Mouse (Mus musculus): Measurements from ENCODE around the gene Grik3. TPM values are rescaled to one million over a fixed set of nuclear protein-coding genes. Genes with fewer than 3 reads are reported as not detected.
A peak's percentile ranks its signal among the peaks of the same experiment; 100 is the strongest.

Grik3 gene
- total RNA-seq, 1 experiment = 9.8 TPM

GRCm38 (mm10) chr4:125717881-125718280, 227.4 kb downstream of the Grik3 start:
- H3K9me3 ChIP-seq (ENCODE audit: control insufficient read depth, insufficient read depth, low read depth, low read length) = no peaks in the 10 kb centered on the region
- no peaks in the 10 kb centered on the region for H3K36me3 ChIP-seq (ENCODE audit: control insufficient read depth, insufficient read depth, low read length, poor library complexity, severe bottlenecking)
- no peak overlapping the region for H3K9ac ChIP-seq (ENCODE audit: insufficient read depth, low read depth, low read length, poor library complexity, severe bottlenecking)
- TF ChIP-seq MAFK (IDR thresholded peaks at IDR 0.05; ENCODE audit: insufficient read depth, low read depth, low read length) = no peak
- TF ChIP-seq CHD2 (IDR thresholded peaks at IDR 0.05; ENCODE audit: low read depth, low read length) = no peak
- no peak for TF ChIP-seq ZNF384 (IDR thresholded peaks at IDR 0.05; ENCODE audit: low read depth, low read length)
- no peak for TF ChIP-seq ZC3H11A (IDR thresholded peaks at IDR 0.05; ENCODE audit: borderline replicate concordance, low read depth, low read length)
- no peak for TF ChIP-seq HCFC1 (IDR thresholded peaks at IDR 0.05; ENCODE audit: borderline replicate concordance, insufficient read depth, low read length)
- no peak overlapping the region for H3K4me3 ChIP-seq (ENCODE audit: insufficient read depth in 1 of 2, low read depth in 1 of 2, low read length in 2 of 2, poor library complexity in 1 of 2, severe bottlenecking in 1 of 2)
- in situ Hi-C loops (cut with MboI; ENCODE audit: low sequenced_read_pairs in 2 of 2, unreplicated experiment in 2 of 2) = no loop called here
- H3K27ac ChIP-seq (ENCODE audit: insufficient read depth, low read depth, low read length, poor library complexity, severe bottlenecking) = no peak overlapping the region
- H3K4me1 ChIP-seq (ENCODE audit: control insufficient read depth in 2 of 2, insufficient read depth in 2 of 2, low read length in 2 of 2, poor library complexity in 1 of 2) = peaks cover 3 to 26% of the 10 kb centered on the region in 2 experiments; a peak in 2 of 4 replicates
- DNase-seq (ENCODE audit: low read depth, low spot score) = no peak

- DNase-seq (ENCODE audit: low read depth, low spot score) = no peak
- Histone ChIP-seq H3K27ac (ENCODE audit: insufficient read depth, low read depth, low read length, poor library complexity, severe bottlenecking) (no peak overlapping the region), H3K9ac (ENCODE audit: insufficient read depth, low read depth, low read length, poor library complexity, severe bottlenecking) (no peak overlapping the region), H3K9me3 (ENCODE audit: control insufficient read depth, insufficient read depth, low read depth, low read length) (no peaks in the 10 kb centered on the region), H3K4me1 (ENCODE audit: control insufficient read depth in 2 of 2, insufficient read depth in 2 of 2, low read length in 2 of 2, poor library complexity in 1 of 2) (peaks cover 3 to 26% of the 10 kb centered on the region in 2 experiments; a peak in 2 of 4 replicates), H3K36me3 (ENCODE audit: control insufficient read depth, insufficient read depth, low read length, poor library complexity, severe bottlenecking) (no peaks in the 10 kb centered on the region), H3K4me3 (ENCODE audit: insufficient read depth in 1 of 2, low read depth in 1 of 2, low read length in 2 of 2, poor library complexity in 1 of 2, severe bottlenecking in 1 of 2) (no peak overlapping the region)
- in situ Hi-C loops (cut with MboI; ENCODE audit: low sequenced_read_pairs in 2 of 2, unreplicated experiment in 2 of 2) = no loop called here
- no peak for TF ChIP-seq MAFK (IDR thresholded peaks at IDR 0.05; ENCODE audit: insufficient read depth, low read depth, low read length)
- no peak for TF ChIP-seq ZNF384 (IDR thresholded peaks at IDR 0.05; ENCODE audit: low read depth, low read length)
- TF ChIP-seq ZC3H11A (IDR thresholded peaks at IDR 0.05; ENCODE audit: borderline replicate concordance, low read depth, low read length) = no peak
- no peak for TF ChIP-seq HCFC1 (IDR thresholded peaks at IDR 0.05; ENCODE audit: borderline replicate concordance, insufficient read depth, low read length)
- TF ChIP-seq CHD2 (IDR thresholded peaks at IDR 0.05; ENCODE audit: low read depth, low read length) = no peak
Observed at GRCm38 (mm10) chr4:125718429-125719140, 228.1 kb downstream of the Grik3 start.

- no peak overlapping the region for H3K9ac ChIP-seq (ENCODE audit: insufficient read depth, low read depth, low read length, poor library complexity, severe bottlenecking)
- no peaks in the 10 kb centered on the region for H3K36me3 ChIP-seq (ENCODE audit: control insufficient read depth, insufficient read depth, low read length, poor library complexity, severe bottlenecking)
- no peak for TF ChIP-seq ZNF384 (IDR thresholded peaks at IDR 0.05; ENCODE audit: low read depth, low read length)
- no peak for TF ChIP-seq HCFC1 (IDR thresholded peaks at IDR 0.05; ENCODE audit: borderline replicate concordance, insufficient read depth, low read length)
- TF ChIP-seq ZC3H11A (IDR thresholded peaks at IDR 0.05; ENCODE audit: borderline replicate concordance, low read depth, low read length) = no peak
- TF ChIP-seq MAFK (IDR thresholded peaks at IDR 0.05; ENCODE audit: insufficient read depth, low read depth, low read length) = no peak
- no peak for TF ChIP-seq CHD2 (IDR thresholded peaks at IDR 0.05; ENCODE audit: low read depth, low read length)
- peaks cover 3 to 42% of the 10 kb centered on the region in 2 experiments for H3K4me1 ChIP-seq (ENCODE audit: control insufficient read depth in 2 of 2, insufficient read depth in 2 of 2, low read length in 2 of 2, poor library complexity in 1 of 2)
- H3K27ac ChIP-seq (ENCODE audit: insufficient read depth, low read depth, low read length, poor library complexity, severe bottlenecking) = no peak overlapping the region
- in situ Hi-C loops (cut with MboI; ENCODE audit: low sequenced_read_pairs in 2 of 2, unreplicated experiment in 2 of 2) = no loop called here
- H3K9me3 ChIP-seq (ENCODE audit: control insufficient read depth, insufficient read depth, low read depth, low read length) = no peaks in the 10 kb centered on the region
- no peak overlapping the region for H3K4me3 ChIP-seq (ENCODE audit: insufficient read depth in 1 of 2, low read depth in 1 of 2, low read length in 2 of 2, poor library complexity in 1 of 2, severe bottlenecking in 1 of 2)
- no peak for DNase-seq (ENCODE audit: low read depth, low spot score)
Observed at GRCm38 (mm10) chr4:125726241-125726640, 235.7 kb downstream of the Grik3 start.

- no peak for DNase-seq (ENCODE audit: low read depth, low spot score)
- no peak overlapping the region for H3K9ac ChIP-seq (ENCODE audit: insufficient read depth, low read depth, low read length, poor library complexity, severe bottlenecking)
- no peak for TF ChIP-seq HCFC1 (IDR thresholded peaks at IDR 0.05; ENCODE audit: borderline replicate concordance, insufficient read depth, low read length)
- no peak for TF ChIP-seq CHD2 (IDR thresholded peaks at IDR 0.05; ENCODE audit: low read depth, low read length)
- TF ChIP-seq ZC3H11A (IDR thresholded peaks at IDR 0.05; ENCODE audit: borderline replicate concordance, low read depth, low read length) = no peak
- no peak for TF ChIP-seq MAFK (IDR thresholded peaks at IDR 0.05; ENCODE audit: insufficient read depth, low read depth, low read length)
- no peak for TF ChIP-seq ZNF384 (IDR thresholded peaks at IDR 0.05; ENCODE audit: low read depth, low read length)
- in situ Hi-C loops (cut with MboI; ENCODE audit: low sequenced_read_pairs in 2 of 2, unreplicated experiment in 2 of 2) = no loop called here
- no peaks in the 10 kb centered on the region for H3K36me3 ChIP-seq (ENCODE audit: control insufficient read depth, insufficient read depth, low read length, poor library complexity, severe bottlenecking)
- H3K27ac ChIP-seq (ENCODE audit: insufficient read depth, low read depth, low read length, poor library complexity, severe bottlenecking) = no peak overlapping the region
- H3K9me3 ChIP-seq (ENCODE audit: control insufficient read depth, insufficient read depth, low read depth, low read length) = no peaks in the 10 kb centered on the region
- peaks cover 3 to 42% of the 10 kb centered on the region in 2 experiments for H3K4me1 ChIP-seq (ENCODE audit: control insufficient read depth in 2 of 2, insufficient read depth in 2 of 2, low read length in 2 of 2, poor library complexity in 1 of 2)
- H3K4me3 ChIP-seq (ENCODE audit: insufficient read depth in 1 of 2, low read depth in 1 of 2, low read length in 2 of 2, poor library complexity in 1 of 2, severe bottlenecking in 1 of 2) = 0 out of 4 replicates have a peak overlapping the region, but pooled peaks of 1 of the 2 experiments have one; percentile 8
Observed at GRCm38 (mm10) chr4:125727030-125727429, 236.5 kb downstream of the Grik3 start.
